Mouse (Mus musculus) urinary bladder, postnatal 25 days (tissue): ENCODE measurements around the gene Ankrd34a.

Experiments used
- DNase-seq: peaks from one replicate; pipeline ENCODE4 v3.0.0; 2022; ENCODE audit warnings: low spot score

Gene Ankrd34a

GRCm38 (mm10) chr3:96617941-96618340 lies 21.5 kb downstream of the Ankrd34a start:
- no peak for DNase-seq

GRCm38 (mm10) chr3:96623201-96623600 lies 26.8 kb downstream of the Ankrd34a start:
- DNase-seq, result no peak

DNA sequence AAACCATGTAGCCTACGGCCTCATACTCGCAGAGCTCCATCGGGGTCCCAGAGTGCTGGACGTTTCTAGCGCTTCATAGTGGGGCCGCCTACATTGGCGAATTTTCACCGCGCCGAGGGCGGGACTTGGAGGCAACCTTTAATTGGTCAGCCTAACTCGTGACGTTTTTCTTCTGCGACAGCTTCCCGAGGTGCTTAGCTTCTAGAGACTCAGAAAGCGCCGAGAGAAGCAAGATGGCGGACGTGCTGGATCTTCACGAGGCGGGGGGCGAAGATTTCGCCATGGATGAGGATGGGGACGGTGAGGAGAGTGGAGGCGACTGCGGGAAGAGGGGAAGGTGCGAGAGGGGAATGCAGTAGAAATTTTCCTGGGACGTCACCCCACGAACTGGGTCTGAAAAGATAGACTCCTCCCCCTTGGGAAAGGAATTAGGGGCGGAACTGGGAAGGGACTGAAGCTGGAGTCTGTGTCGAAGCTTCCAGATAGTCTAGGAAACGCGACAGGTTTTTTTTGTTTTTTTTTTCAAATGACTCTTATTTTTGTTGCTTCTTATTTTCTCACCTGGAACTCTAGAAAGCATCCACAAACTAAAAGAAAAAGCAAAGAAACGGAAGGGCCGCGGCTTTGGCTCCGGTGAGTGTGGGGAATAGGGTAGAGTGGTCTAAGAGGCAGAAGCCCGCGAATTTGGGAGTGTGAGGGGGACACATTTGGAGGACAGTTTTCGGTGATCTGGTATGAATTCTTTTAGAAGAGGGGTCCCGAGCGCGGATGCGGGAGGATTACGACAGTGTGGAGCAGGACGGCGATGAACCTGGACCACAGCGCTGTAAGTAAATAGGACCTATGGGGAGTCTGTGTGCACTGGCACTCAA lies 33.5 kb downstream of the Ankrd34a start, which contains the start of gene Rbm8a:
Rbm8a (plus strand) TSS at position 205 of the 872 bp plus-strand sequence.
- peak; percentile 93 for DNase-seq

DNA sequence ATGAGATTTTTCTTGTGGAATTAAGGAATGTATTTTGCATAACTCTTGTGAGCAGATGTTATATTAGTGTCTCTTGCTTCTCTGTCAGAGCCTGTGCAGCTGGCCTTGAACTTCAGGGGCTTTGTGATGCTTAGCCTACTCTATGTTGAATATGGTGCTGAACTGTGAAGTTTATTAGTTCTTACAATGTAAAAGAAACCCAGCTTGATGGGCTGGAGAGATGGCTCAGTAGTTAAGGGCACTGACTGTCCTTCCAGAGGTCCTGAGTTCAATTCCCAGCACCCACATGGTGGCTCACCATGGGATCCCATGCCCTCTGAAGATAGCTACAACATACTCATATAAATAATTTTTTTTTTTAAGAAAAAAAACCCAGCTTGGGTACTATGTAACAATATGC lies 35.6 kb downstream of the Ankrd34a start:
- no peak for DNase-seq

DNA sequence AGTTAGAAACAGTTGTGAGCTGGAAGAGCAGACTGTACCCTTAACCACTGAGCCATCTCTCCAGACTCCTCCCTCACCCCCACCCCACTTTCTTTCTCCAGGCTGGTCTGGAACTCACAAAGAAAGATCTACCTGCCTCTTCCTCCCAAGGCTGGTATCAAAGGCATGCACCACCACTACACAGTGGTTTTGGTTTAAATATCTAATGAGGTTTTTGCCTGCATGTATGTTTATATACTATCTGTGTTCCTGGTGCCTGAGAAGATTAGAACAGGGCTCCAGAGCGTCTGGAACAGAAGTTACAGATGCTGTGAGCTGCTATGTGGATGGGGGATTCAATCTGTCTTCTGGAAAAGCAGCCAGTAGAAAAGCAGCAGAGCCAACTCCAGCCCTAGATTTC lies 37.6 kb downstream of the Ankrd34a start:
- DNase-seq, result no peak

DNA sequence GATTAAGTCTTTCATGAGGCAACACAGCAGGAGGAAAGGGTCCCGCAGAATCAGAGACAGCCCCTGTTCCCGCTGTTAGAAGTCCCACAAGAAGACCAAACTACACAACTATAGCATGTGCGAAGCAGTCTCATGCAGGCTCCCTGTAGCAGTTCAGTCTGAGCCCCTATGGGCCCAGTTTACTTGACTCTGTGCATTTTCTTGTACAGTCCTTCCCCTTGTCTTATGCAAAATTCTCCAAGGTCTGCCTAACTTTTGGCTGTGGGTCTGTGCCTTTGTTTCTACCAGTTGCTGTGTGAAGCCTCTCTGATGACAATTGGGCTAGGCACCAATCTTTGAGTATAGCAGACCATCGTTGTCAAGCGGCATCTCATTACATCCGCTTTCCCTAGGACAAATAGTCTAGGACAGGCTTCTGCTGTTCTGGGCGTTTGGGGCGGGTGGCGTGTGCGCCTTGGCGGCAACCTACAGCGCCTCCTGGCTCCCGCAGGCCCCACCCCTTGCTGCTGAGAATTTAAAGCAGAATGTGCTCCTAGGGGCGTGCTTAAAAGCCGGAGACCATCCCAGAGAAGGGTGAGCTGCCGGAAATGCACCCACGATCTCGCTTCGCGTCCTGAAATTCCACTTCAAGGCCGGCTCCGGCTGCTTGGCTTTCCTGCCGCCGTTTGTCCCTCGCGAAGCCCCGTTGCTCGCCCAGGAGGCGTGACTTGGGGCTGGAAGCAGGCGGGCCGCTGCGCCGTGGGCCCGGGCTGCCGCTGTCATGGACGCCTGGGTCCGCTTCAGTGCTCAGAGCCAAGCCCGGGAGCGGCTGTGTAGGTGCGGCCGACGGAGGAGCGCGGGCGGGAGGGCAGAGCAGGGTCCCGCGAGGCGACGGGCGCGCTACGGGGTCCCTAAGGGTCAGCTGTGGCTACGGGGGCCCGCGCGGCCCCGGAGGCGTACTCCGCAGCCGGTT lies 38.8 kb downstream of the Ankrd34a start, which contains the start of the genes Pex11b and Gm42957:
Pex11b (plus strand) TSS at position 449 of the 952 bp plus-strand sequence.
Gm42957 (plus strand) TSS at position 547 of the 952 bp plus-strand sequence.
- DNase-seq, result peak; percentile 83

- DNase-seq, result no peak
These were observed 39.5 kb downstream of the Ankrd34a start for GRCm38 (mm10) chr3:96635906-96636305.

DNA sequence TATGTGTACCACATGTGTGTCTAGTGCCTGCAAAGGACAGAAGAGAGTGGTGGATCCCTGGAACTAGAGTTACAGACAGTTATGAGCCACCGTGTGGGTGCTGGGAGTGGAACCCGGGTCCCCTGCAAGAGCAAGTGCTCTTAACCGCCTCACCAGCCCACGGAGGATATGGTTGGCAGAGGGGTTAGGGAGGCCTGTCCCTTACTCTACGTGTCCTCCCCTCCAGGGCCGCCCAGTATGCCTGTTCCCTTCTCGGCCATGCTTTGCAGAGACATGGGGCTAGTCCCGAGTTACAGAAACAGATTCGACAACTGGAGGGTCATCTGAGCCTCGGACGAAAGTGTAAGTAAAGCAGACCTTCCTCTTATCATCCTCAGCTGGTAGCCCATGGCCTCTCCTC lies 40.0 kb downstream of the Ankrd34a start:
- no peak for DNase-seq

- DNase-seq, result peak; percentile 54
These were observed 42.8 kb downstream of the Ankrd34a start for GRCm38 (mm10) chr3:96639219-96639618.

GRCm38 (mm10) chr3:96645018-96645649 lies 48.7 kb downstream of the Ankrd34a start, which contains the start of gene Itga10:
Gene Itga10, plus strand, starts transcription at chr3:96645584.
- peak; percentile 43 for DNase-seq

DNA sequence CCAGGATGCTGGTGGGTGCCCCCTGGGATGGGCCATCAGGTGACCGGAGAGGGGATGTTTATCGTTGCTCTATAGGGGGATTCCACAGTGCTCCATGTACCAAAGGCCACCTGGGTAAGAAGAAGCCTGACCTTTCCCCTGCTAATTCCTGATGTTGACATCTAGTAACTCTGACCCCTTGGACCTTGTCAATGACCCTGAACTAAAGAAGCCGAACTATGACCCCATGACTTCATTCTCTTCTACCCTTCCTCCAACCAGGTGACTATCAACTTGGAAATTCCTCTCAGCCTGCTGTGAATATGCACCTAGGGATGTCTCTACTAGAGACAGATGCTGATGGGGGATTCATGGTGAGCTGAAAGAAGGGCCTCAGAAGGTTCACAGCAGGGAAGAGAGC lies 50.9 kb downstream of the Ankrd34a start:
- no peak for DNase-seq
